Mouse (Mus musculus): Measurements from ENCODE around the gene Peli2. TPM values are rescaled to one million over a fixed set of nuclear protein-coding genes. Genes with fewer than 3 reads are reported as not detected.

The Peli2 gene
- polyA plus RNA-seq, 1 experiment from 2014 or later = 5.1 TPM

GRCm38 (mm10) chr14:48212839-48213238 is 92.2 kb downstream of the Peli2 start:
- no peak overlapping the region for H3K27ac ChIP-seq (ENCODE audit: low read depth, low read length)
- H3K27me3 ChIP-seq (replicated peaks; ENCODE audit: control insufficient read depth, insufficient read depth, low read length) = no peaks in the 10 kb centered on the region
- peaks cover 2% of the 10 kb centered on the region; the same call in 1 of the 2 replicates for H3K4me1 ChIP-seq (ENCODE audit: control insufficient read depth, insufficient read depth, low read length)
- no peak overlapping the region for H3K9ac ChIP-seq (ENCODE audit: low read length)
- WGBS = 95% methylated on average over 11 of the region's 11 CpGs
- no peaks in the 10 kb centered on the region for H3K9me3 ChIP-seq (replicated peaks; ENCODE audit: control insufficient read depth, low read length)
- H3K4me3 ChIP-seq (ENCODE audit: low read depth, low read length) = no peak overlapping the region
- ATAC-seq (no peak), DNase-seq (ENCODE audit: low spot score) (no peak)
- H3K36me3 ChIP-seq (ENCODE audit: control insufficient read depth, insufficient read depth, low read length) = no peaks in the 10 kb centered on the region
- H3K4me2 ChIP-seq (ENCODE audit: low read length) = no peak overlapping the region

GRCm38 (mm10) chr14:48213593-48213992 is 93.0 kb downstream of the Peli2 start:
- no peaks in the 10 kb centered on the region for H3K4me1 ChIP-seq (ENCODE audit: control insufficient read depth, insufficient read depth, low read length)
- no peak overlapping the region for H3K9ac ChIP-seq (ENCODE audit: low read length)
- DNase-seq (ENCODE audit: low spot score) = no peak
- H3K27ac ChIP-seq (ENCODE audit: low read depth, low read length) = no peak overlapping the region
- no peak overlapping the region for H3K4me2 ChIP-seq (ENCODE audit: low read length)
- no peaks in the 10 kb centered on the region for H3K36me3 ChIP-seq (ENCODE audit: control insufficient read depth, insufficient read depth, low read length)
- 74% methylated on average over 15 of the region's 15 CpGs for WGBS
- no peaks in the 10 kb centered on the region for H3K27me3 ChIP-seq (replicated peaks; ENCODE audit: control insufficient read depth, insufficient read depth, low read length)
- no peak for ATAC-seq
- no peak overlapping the region for H3K4me3 ChIP-seq (ENCODE audit: low read depth, low read length)
- no peaks in the 10 kb centered on the region for H3K9me3 ChIP-seq (replicated peaks; ENCODE audit: control insufficient read depth, low read length)

- Histone ChIP-seq H3K27me3 (replicated peaks; ENCODE audit: control insufficient read depth, insufficient read depth, low read length) (no peaks in the 10 kb centered on the region), H3K9me3 (replicated peaks; ENCODE audit: control insufficient read depth, low read length) (no peaks in the 10 kb centered on the region), H3K9ac (ENCODE audit: low read length) (no peak overlapping the region), H3K4me2 (ENCODE audit: low read length) (no peak overlapping the region), H3K36me3 (ENCODE audit: control insufficient read depth, insufficient read depth, low read length) (no peaks in the 10 kb centered on the region), H3K27ac (ENCODE audit: low read depth, low read length) (no peak overlapping the region), H3K4me3 (ENCODE audit: low read depth, low read length) (no peak overlapping the region), H3K4me1 (ENCODE audit: control insufficient read depth, insufficient read depth, low read length) (no peaks in the 10 kb centered on the region)
- WGBS = 81% methylated on average over 9 of the region's 9 CpGs
- ATAC-seq (no peak), DNase-seq (ENCODE audit: low spot score) (no peak)
Observed at GRCm38 (mm10) chr14:48222051-48222450, 101.4 kb downstream of the Peli2 start.

- no peaks in the 10 kb centered on the region for H3K4me1 ChIP-seq (ENCODE audit: control insufficient read depth, insufficient read depth, low read length)
- H3K9ac ChIP-seq (ENCODE audit: low read length) = no peak overlapping the region
- H3K9me3 ChIP-seq (replicated peaks; ENCODE audit: control insufficient read depth, low read length) = no peaks in the 10 kb centered on the region
- DNase-seq (ENCODE audit: low spot score) (no peak), ATAC-seq (no peak)
- no peaks in the 10 kb centered on the region for H3K27me3 ChIP-seq (replicated peaks; ENCODE audit: control insufficient read depth, insufficient read depth, low read length)
- H3K36me3 ChIP-seq (ENCODE audit: control insufficient read depth, insufficient read depth, low read length) = no peaks in the 10 kb centered on the region
- H3K4me3 ChIP-seq (ENCODE audit: low read depth, low read length) = no peak overlapping the region
- H3K27ac ChIP-seq (ENCODE audit: low read depth, low read length) = no peak overlapping the region
- 79% methylated on average over 9 of the region's 9 CpGs for WGBS
- H3K4me2 ChIP-seq (ENCODE audit: low read length) = no peak overlapping the region
Observed at GRCm38 (mm10) chr14:48222684-48223083, 102.1 kb downstream of the Peli2 start.

- no peaks in the 10 kb centered on the region for H3K9me3 ChIP-seq (replicated peaks; ENCODE audit: control insufficient read depth, low read length)
- no peak overlapping the region for H3K27ac ChIP-seq (ENCODE audit: low read depth, low read length)
- no peak for DNase-seq (ENCODE audit: low spot score)
- no peak for ATAC-seq
- H3K4me1 ChIP-seq (ENCODE audit: control insufficient read depth, insufficient read depth, low read length) = no peaks in the 10 kb centered on the region
- 91% methylated on average over 1 of the region's 1 CpGs for WGBS
- no peaks in the 10 kb centered on the region for H3K27me3 ChIP-seq (replicated peaks; ENCODE audit: control insufficient read depth, insufficient read depth, low read length)
- H3K9ac ChIP-seq (ENCODE audit: low read length) = no peak overlapping the region
- H3K4me3 ChIP-seq (ENCODE audit: low read depth, low read length) = no peak overlapping the region
- no peaks in the 10 kb centered on the region for H3K36me3 ChIP-seq (ENCODE audit: control insufficient read depth, insufficient read depth, low read length)
- no peak overlapping the region for H3K4me2 ChIP-seq (ENCODE audit: low read length)
Observed at GRCm38 (mm10) chr14:48224203-48224602, 103.6 kb downstream of the Peli2 start.

- WGBS = 45% methylated on average over 5 of the region's 5 CpGs
- Histone ChIP-seq H3K4me1 (ENCODE audit: control insufficient read depth, insufficient read depth, low read length) (no peaks in the 10 kb centered on the region), H3K4me2 (ENCODE audit: low read length) (no peak overlapping the region), H3K27me3 (replicated peaks; ENCODE audit: control insufficient read depth, insufficient read depth, low read length) (no peaks in the 10 kb centered on the region), H3K27ac (ENCODE audit: low read depth, low read length) (no peak overlapping the region), H3K36me3 (ENCODE audit: control insufficient read depth, insufficient read depth, low read length) (no peaks in the 10 kb centered on the region), H3K9me3 (replicated peaks; ENCODE audit: control insufficient read depth, low read length) (no peaks in the 10 kb centered on the region), H3K9ac (ENCODE audit: low read length) (no peak overlapping the region), H3K4me3 (ENCODE audit: low read depth, low read length) (no peak overlapping the region)
- ATAC-seq (no peak; the same call in 1 of the 2 replicates), DNase-seq (ENCODE audit: low spot score) (no peak)
Observed at GRCm38 (mm10) chr14:48224861-48225300, 104.3 kb downstream of the Peli2 start.

- Histone ChIP-seq H3K36me3 (ENCODE audit: control insufficient read depth, insufficient read depth, low read length) (no peaks in the 10 kb centered on the region), H3K27me3 (replicated peaks; ENCODE audit: control insufficient read depth, insufficient read depth, low read length) (no peaks in the 10 kb centered on the region), H3K4me2 (ENCODE audit: low read length) (no peak overlapping the region), H3K4me1 (ENCODE audit: control insufficient read depth, insufficient read depth, low read length) (no peaks in the 10 kb centered on the region), H3K9me3 (replicated peaks; ENCODE audit: control insufficient read depth, low read length) (no peaks in the 10 kb centered on the region), H3K9ac (ENCODE audit: low read length) (no peak overlapping the region), H3K4me3 (ENCODE audit: low read depth, low read length) (no peak overlapping the region), H3K27ac (ENCODE audit: low read depth, low read length) (no peak overlapping the region)
- 82% methylated on average over 7 of the region's 7 CpGs for WGBS
- no peak for ATAC-seq
- no peak for DNase-seq (ENCODE audit: low spot score)
Observed at GRCm38 (mm10) chr14:48225810-48226446, 105.3 kb downstream of the Peli2 start.

GRCm38 (mm10) chr14:48226759-48227158 is 106.1 kb downstream of the Peli2 start:
- 73% methylated on average over 10 of the region's 10 CpGs for WGBS
- H3K4me1 ChIP-seq (ENCODE audit: control insufficient read depth, insufficient read depth, low read length) = no peaks in the 10 kb centered on the region
- no peak for ATAC-seq
- no peak overlapping the region for H3K4me2 ChIP-seq (ENCODE audit: low read length)
- H3K4me3 ChIP-seq (ENCODE audit: low read depth, low read length) = no peak overlapping the region
- no peak overlapping the region for H3K27ac ChIP-seq (ENCODE audit: low read depth, low read length)
- DNase-seq (ENCODE audit: low spot score) = no peak
- H3K27me3 ChIP-seq (replicated peaks; ENCODE audit: control insufficient read depth, insufficient read depth, low read length) = no peaks in the 10 kb centered on the region
- no peaks in the 10 kb centered on the region for H3K36me3 ChIP-seq (ENCODE audit: control insufficient read depth, insufficient read depth, low read length)
- H3K9ac ChIP-seq (ENCODE audit: low read length) = no peak overlapping the region
- H3K9me3 ChIP-seq (replicated peaks; ENCODE audit: control insufficient read depth, low read length) = no peaks in the 10 kb centered on the region

- no peak for ATAC-seq
Observed at GRCm38 (mm10) chr14:48234785-48235519, 114.3 kb downstream of the Peli2 start.

More at GRCm38 (mm10) chr14:48234785-48235519, 114.3 kb downstream of the Peli2 start:
- Histone ChIP-seq H3K9me3 (replicated peaks; ENCODE audit: control insufficient read depth, low read length) (no peaks in the 10 kb centered on the region), H3K4me2 (ENCODE audit: low read length) (no peak overlapping the region), H3K4me3 (ENCODE audit: low read depth, low read length) (no peak overlapping the region), H3K27ac (ENCODE audit: low read depth, low read length) (no peak overlapping the region), H3K4me1 (ENCODE audit: control insufficient read depth, insufficient read depth, low read length) (0 out of 2 replicates have a peak, but pooled peaks cover 2% of the 10 kb centered on the region), H3K9ac (ENCODE audit: low read length) (no peak overlapping the region), H3K27me3 (replicated peaks; ENCODE audit: control insufficient read depth, insufficient read depth, low read length) (no peaks in the 10 kb centered on the region), H3K36me3 (ENCODE audit: control insufficient read depth, insufficient read depth, low read length) (no peaks in the 10 kb centered on the region)
- WGBS = 78% methylated on average over 20 of the region's 20 CpGs
- DNase-seq (ENCODE audit: low spot score) = peak; percentile 33
